Mouse (Mus musculus): ENCODE data around the gene Bag5. TPM values are rescaled to one million over a fixed set of nuclear protein-coding genes. Genes with fewer than 3 reads are reported as not detected.
A peak's percentile ranks its signal among the peaks of the same experiment; 100 is the strongest.

The Bag5 gene
- polyA plus RNA-seq, 1 experiment from 2014 or later = 68.1 TPM

- whole genome bisulfite sequencing = 19% methylated on average over 14 of the region's 14 CpGs
- H3K27ac ChIP-seq (ENCODE audit: low read depth, low read length) = peak overlapping the region; percentile 82
- peaks cover 17% of the 10 kb centered on the region for H3K4me1 ChIP-seq (ENCODE audit: control insufficient read depth, insufficient read depth, low read length)
- no peaks in the 10 kb centered on the region for H3K27me3 ChIP-seq (ENCODE audit: control insufficient read depth, insufficient read depth, low read length)
- no peaks in the 10 kb centered on the region for H3K9me3 ChIP-seq (ENCODE audit: control insufficient read depth, low read length)
- H3K4me3 ChIP-seq (ENCODE audit: low read depth, low read length) = no peak overlapping the region
- no peak overlapping the region for H3K4me2 ChIP-seq (ENCODE audit: low read depth, low read length)
- no peak overlapping the region for H3K9ac ChIP-seq (replicated peaks; ENCODE audit: low read depth, low read length)
- H3K36me3 ChIP-seq (ENCODE audit: control insufficient read depth, insufficient read depth, low read length) = no peaks in the 10 kb centered on the region
- ATAC-seq (ENCODE audit: low read depth) = peak; percentile 55; the same call in 1 of the 2 replicates
These were observed 25.5 kb downstream of the Bag5 start for GRCm38 (mm10) chr12:111687350-111688068.

- 89% methylated on average over 4 of the region's 4 CpGs for WGBS
- H3K36me3 ChIP-seq (ENCODE audit: control insufficient read depth, insufficient read depth, low read length) = no peaks in the 10 kb centered on the region
- H3K4me1 ChIP-seq (ENCODE audit: control insufficient read depth, insufficient read depth, low read length) = peaks cover 11% of the 10 kb centered on the region
- H3K27me3 ChIP-seq (ENCODE audit: control insufficient read depth, insufficient read depth, low read length) = no peaks in the 10 kb centered on the region
- no peak overlapping the region for H3K9ac ChIP-seq (replicated peaks; ENCODE audit: low read depth, low read length)
- H3K27ac ChIP-seq (ENCODE audit: low read depth, low read length) = peak overlapping the region; percentile 82
- ATAC-seq (ENCODE audit: low read depth) = no peak
- no peaks in the 10 kb centered on the region for H3K9me3 ChIP-seq (ENCODE audit: control insufficient read depth, low read length)
- no peak overlapping the region for H3K4me2 ChIP-seq (ENCODE audit: low read depth, low read length)
- no peak overlapping the region for H3K4me3 ChIP-seq (ENCODE audit: low read depth, low read length)
These were observed 26.7 kb downstream of the Bag5 start for GRCm38 (mm10) chr12:111686390-111686789.

DNA sequence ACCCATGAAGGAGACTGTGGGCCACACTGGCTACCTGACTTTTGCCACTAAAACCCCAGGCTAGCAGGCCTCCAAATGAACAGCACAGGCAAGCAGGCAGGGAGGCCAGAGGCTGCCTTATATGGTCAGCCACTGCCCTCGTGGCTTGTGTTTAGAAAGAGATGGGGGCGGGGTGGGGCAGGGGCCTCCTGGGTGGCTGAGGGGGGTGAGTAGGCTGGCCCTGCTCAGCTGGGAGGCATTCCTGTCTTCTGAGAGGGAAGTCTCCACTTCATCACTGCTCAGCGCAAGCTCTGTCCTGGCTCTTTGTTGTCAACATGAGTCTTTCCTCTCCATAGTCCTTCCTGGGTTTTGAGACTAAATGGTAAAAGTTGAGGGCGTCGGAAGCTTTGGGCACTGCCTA lies 30.3 kb downstream of the Bag5 start:
- H3K4me3 ChIP-seq (ENCODE audit: low read depth, low read length) = no peak overlapping the region

GRCm38 (mm10) chr12:111682003-111682402 lies 31.1 kb downstream of the Bag5 start:
- Histone ChIP-seq H3K9me3 (ENCODE audit: control insufficient read depth, low read length) (no peaks in the 10 kb centered on the region), H3K36me3 (ENCODE audit: control insufficient read depth, insufficient read depth, low read length) (no peaks in the 10 kb centered on the region), H3K4me3 (ENCODE audit: low read depth, low read length) (no peak overlapping the region), H3K4me1 (ENCODE audit: control insufficient read depth, insufficient read depth, low read length) (peaks cover 16% of the 10 kb centered on the region), H3K27ac (ENCODE audit: low read depth, low read length) (no peak overlapping the region), H3K4me2 (ENCODE audit: low read depth, low read length) (no peak overlapping the region), H3K9ac (replicated peaks; ENCODE audit: low read depth, low read length) (no peak overlapping the region), H3K27me3 (ENCODE audit: control insufficient read depth, insufficient read depth, low read length) (no peaks in the 10 kb centered on the region)
- WGBS = 83% methylated on average over 5 of the region's 5 CpGs
- no peak for ATAC-seq (ENCODE audit: low read depth)

More for the DNA sequence above, 30.3 kb downstream of the Bag5 start:
- Histone ChIP-seq H3K4me2 (ENCODE audit: low read depth, low read length) (no peak overlapping the region), H3K27me3 (ENCODE audit: control insufficient read depth, insufficient read depth, low read length) (no peaks in the 10 kb centered on the region), H3K9ac (replicated peaks; ENCODE audit: low read depth, low read length) (no peak overlapping the region), H3K9me3 (ENCODE audit: control insufficient read depth, low read length) (no peaks in the 10 kb centered on the region), H3K4me1 (ENCODE audit: control insufficient read depth, insufficient read depth, low read length) (peaks cover 16% of the 10 kb centered on the region), H3K36me3 (ENCODE audit: control insufficient read depth, insufficient read depth, low read length) (no peaks in the 10 kb centered on the region), H3K27ac (ENCODE audit: low read depth, low read length) (no peak overlapping the region)
- no peak for ATAC-seq (ENCODE audit: low read depth)
- 72% methylated on average over 5 of the region's 5 CpGs for whole genome bisulfite sequencing

DNA sequence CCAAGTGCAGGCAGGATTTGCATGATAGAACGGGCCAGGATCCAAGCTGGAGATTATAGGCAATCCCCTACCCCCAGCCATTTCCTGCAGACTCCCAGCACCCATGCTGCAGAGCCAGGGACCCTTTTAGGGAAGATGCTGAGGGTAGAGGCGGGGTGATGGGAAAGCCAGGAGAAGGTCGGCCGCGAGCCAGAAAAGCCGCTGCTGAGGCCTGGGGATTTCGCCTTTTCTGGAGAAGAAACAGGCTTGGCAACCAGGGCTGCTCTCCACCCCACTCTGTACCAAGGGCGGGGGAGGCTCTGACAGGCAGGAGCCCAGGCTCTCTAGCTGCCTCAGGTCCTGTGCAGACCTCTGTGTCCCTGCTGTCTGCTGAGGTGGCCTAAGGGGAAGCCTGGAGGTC lies 31.8 kb downstream of the Bag5 start:
- Histone ChIP-seq H3K4me3 (ENCODE audit: low read depth, low read length) (no peak overlapping the region), H3K9ac (replicated peaks; ENCODE audit: low read depth, low read length) (no peak overlapping the region), H3K36me3 (ENCODE audit: control insufficient read depth, insufficient read depth, low read length) (no peaks in the 10 kb centered on the region), H3K27ac (ENCODE audit: low read depth, low read length) (no peak overlapping the region), H3K4me1 (ENCODE audit: control insufficient read depth, insufficient read depth, low read length) (peaks cover 20% of the 10 kb centered on the region), H3K9me3 (ENCODE audit: control insufficient read depth, low read length) (no peaks in the 10 kb centered on the region), H3K27me3 (ENCODE audit: control insufficient read depth, insufficient read depth, low read length) (no peaks in the 10 kb centered on the region), H3K4me2 (ENCODE audit: low read depth, low read length) (no peak overlapping the region)
- 88% methylated on average over 8 of the region's 8 CpGs for WGBS
- no peak for ATAC-seq (ENCODE audit: low read depth)

GRCm38 (mm10) chr12:111680661-111681060 lies 32.4 kb downstream of the Bag5 start:
- no peak for ATAC-seq (ENCODE audit: low read depth)
- Histone ChIP-seq H3K27me3 (ENCODE audit: control insufficient read depth, insufficient read depth, low read length) (no peaks in the 10 kb centered on the region), H3K9me3 (ENCODE audit: control insufficient read depth, low read length) (no peaks in the 10 kb centered on the region), H3K27ac (ENCODE audit: low read depth, low read length) (no peak overlapping the region), H3K36me3 (ENCODE audit: control insufficient read depth, insufficient read depth, low read length) (no peaks in the 10 kb centered on the region), H3K4me3 (ENCODE audit: low read depth, low read length) (no peak overlapping the region), H3K4me1 (ENCODE audit: control insufficient read depth, insufficient read depth, low read length) (peaks cover 20% of the 10 kb centered on the region), H3K9ac (replicated peaks; ENCODE audit: low read depth, low read length) (no peak overlapping the region), H3K4me2 (ENCODE audit: low read depth, low read length) (no peak overlapping the region)
- 96% methylated on average over 13 of the region's 13 CpGs for WGBS

- H3K4me3 ChIP-seq (ENCODE audit: low read depth, low read length) = peak overlapping the region; percentile 79; the same call in 1 of the 2 replicates
- ATAC-seq (ENCODE audit: low read depth) = no peak
- no peaks in the 10 kb centered on the region for H3K9me3 ChIP-seq (ENCODE audit: control insufficient read depth, low read length)
- WGBS = 52% methylated on average over 7 of the region's 7 CpGs
- no peak overlapping the region for H3K27ac ChIP-seq (ENCODE audit: low read depth, low read length)
- H3K36me3 ChIP-seq (ENCODE audit: control insufficient read depth, insufficient read depth, low read length) = no peaks in the 10 kb centered on the region
- H3K4me1 ChIP-seq (ENCODE audit: control insufficient read depth, insufficient read depth, low read length) = peaks cover 20% of the 10 kb centered on the region
- peak overlapping the region; percentile 97 for H3K4me2 ChIP-seq (ENCODE audit: low read depth, low read length)
- no peaks in the 10 kb centered on the region for H3K27me3 ChIP-seq (ENCODE audit: control insufficient read depth, insufficient read depth, low read length)
- no peak overlapping the region for H3K9ac ChIP-seq (replicated peaks; ENCODE audit: low read depth, low read length)
These were observed 34.1 kb downstream of the Bag5 start for GRCm38 (mm10) chr12:111678997-111679396.

DNA sequence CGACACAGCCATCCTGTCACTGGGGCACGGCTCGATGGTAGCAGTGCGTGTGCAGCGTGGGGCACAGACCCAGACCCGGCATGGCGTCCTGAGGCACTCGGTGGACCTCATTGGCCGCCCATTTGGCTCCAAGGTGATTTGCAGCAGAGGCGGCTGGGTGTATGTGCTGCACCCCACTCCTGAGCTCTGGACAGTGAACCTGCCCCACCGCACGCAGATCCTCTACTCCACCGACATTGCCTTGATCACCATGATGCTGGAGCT lies 34.5 kb downstream of the Bag5 start:
- peak overlapping the region; percentile 79 for H3K4me3 ChIP-seq (ENCODE audit: low read depth, low read length)
- H3K9me3 ChIP-seq (ENCODE audit: control insufficient read depth, low read length) = no peaks in the 10 kb centered on the region
- H3K36me3 ChIP-seq (ENCODE audit: control insufficient read depth, insufficient read depth, low read length) = no peaks in the 10 kb centered on the region
- no peak overlapping the region for H3K27ac ChIP-seq (ENCODE audit: low read depth, low read length)
- H3K9ac ChIP-seq (replicated peaks; ENCODE audit: low read depth, low read length) = peak overlapping the region; percentile 68
- H3K4me1 ChIP-seq (ENCODE audit: control insufficient read depth, insufficient read depth, low read length) = peaks cover 20% of the 10 kb centered on the region
- H3K4me2 ChIP-seq (ENCODE audit: low read depth, low read length) = peak overlapping the region; percentile 97
- 6% methylated on average over 13 of the region's 13 CpGs for WGBS
- no peaks in the 10 kb centered on the region for H3K27me3 ChIP-seq (ENCODE audit: control insufficient read depth, insufficient read depth, low read length)
- no peak for ATAC-seq (ENCODE audit: low read depth)

GRCm38 (mm10) chr12:111677882-111678669 lies 35.0 kb downstream of the Bag5 start, which contains the start of gene Trmt61a:
TSS of gene Trmt61a (plus strand) at chr12:111678105.
- peak; percentile 91 for ATAC-seq (ENCODE audit: low read depth)
- H3K27me3 ChIP-seq (ENCODE audit: control insufficient read depth, insufficient read depth, low read length) = no peaks in the 10 kb centered on the region

More at GRCm38 (mm10) chr12:111677882-111678669, 35.0 kb downstream of the Bag5 start, which contains the start of gene Trmt61a:
- H3K9me3 ChIP-seq (ENCODE audit: control insufficient read depth, low read length) = no peaks in the 10 kb centered on the region
- WGBS = under 1% methylated on average over 51 of the region's 51 CpGs
- peak within 1 kb of the TSS; percentile 97 for H3K27ac ChIP-seq (ENCODE audit: low read depth, low read length)
- H3K4me2 ChIP-seq (ENCODE audit: low read depth, low read length) = peak within 1 kb of the TSS; percentile 97
- peak within 1 kb of the TSS; percentile 68 for H3K9ac ChIP-seq (replicated peaks; ENCODE audit: low read depth, low read length)
- peak within 1 kb of the TSS; percentile 79 for H3K4me3 ChIP-seq (ENCODE audit: low read depth, low read length)
- H3K36me3 ChIP-seq (ENCODE audit: control insufficient read depth, insufficient read depth, low read length) = no peaks in the 10 kb centered on the region
- peaks cover 20% of the 10 kb centered on the region for H3K4me1 ChIP-seq (ENCODE audit: control insufficient read depth, insufficient read depth, low read length)

Measured in neural tube, embryonic 14.5 days (tissue).